Mouse (Mus musculus) mature B cell (primary cell): ENCODE results near the gene Oxct2a.

Experiments used
- in situ Hi-C: fragments of 300-500 bp; cut with MboI; formaldehyde crosslinking; loops from 2 replicates; pipeline ENCODE4 v1.14.3; 2019

Gene Oxct2a

DNA sequence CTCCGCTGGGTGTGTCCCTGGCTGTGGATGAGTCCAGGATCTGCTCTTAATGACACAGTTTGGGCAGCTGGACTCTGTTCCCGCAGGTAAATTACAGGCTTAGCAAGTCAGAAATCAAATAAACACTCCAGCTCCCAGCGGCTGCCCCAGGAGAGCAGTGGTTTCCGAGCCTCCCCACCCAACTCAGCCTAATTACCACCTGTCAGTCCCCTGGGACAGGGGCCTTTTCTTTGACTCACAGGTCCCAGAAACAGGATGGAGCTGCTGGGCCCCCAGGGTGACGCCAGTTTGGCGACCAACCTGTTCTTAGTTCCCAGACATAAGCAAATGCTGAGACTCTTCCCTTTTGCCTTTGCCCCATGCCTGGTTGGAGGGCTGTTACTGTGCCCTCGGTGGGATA lies 11.6 kb downstream of the Oxct2a start:
- in situ Hi-C loops: no loop called here

DNA sequence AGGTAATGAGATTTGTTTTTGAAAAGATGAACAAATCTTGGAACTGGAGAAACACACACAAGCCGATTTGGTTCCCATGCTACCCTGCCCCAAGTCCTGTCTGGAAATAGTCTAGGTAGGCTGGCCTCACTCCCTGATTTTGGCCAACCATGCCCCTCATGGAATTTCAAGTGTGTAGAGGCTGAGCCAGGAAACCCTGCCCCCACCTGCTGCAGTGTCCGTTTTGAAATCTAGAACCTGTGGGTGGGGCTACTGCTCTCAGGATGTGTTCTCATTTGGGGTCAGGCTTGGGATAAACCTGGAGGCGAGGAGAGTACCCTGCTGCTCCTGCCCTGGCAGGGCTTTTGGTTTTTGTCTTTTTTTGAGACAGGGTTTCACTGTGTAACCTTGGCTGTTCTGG lies 15.1 kb downstream of the Oxct2a start:
- in situ Hi-C loops: no loop called here

DNA sequence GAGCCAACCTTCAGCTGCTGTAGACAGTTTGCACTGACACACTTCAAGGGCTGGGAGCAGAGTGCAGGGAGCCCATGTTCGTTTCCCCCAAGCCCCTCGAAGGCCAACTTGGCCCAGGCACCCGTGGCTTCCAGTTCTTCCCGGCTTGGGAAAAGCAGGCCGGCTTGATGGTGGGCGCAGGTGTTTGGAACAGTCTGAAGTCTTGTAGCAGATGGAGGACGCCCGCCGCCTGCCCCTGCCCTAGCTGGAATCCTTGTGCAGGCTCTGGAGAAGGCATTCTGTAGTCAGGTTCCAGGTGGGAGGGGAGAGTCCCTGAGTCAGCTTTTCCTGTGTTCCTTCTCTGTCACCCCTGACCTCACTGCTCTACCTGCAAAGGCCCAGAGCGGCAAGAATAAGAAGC lies 16.4 kb downstream of the Oxct2a start:
- in situ Hi-C loops: no loop called here

DNA sequence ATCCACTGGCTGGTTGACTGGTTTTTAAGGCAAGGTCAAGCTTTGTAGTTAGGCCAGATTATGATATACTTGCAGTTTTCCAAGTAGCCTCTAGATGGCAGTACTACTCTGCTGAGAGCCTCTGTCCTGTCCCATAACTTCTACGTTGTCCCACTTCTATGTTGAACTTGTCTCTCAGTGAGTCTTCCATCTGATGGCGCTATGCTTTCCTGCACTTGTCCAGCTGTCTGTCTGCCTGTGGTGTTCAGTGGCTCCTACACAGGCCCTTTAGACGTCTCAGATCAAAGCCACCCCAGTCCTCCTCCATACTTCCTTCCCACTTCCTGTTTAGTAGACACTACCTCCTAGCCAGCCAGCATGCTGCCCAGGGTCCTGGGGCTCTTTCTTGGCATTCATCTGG lies 17.6 kb downstream of the Oxct2a start:
- in situ Hi-C loops: no loop called here

DNA sequence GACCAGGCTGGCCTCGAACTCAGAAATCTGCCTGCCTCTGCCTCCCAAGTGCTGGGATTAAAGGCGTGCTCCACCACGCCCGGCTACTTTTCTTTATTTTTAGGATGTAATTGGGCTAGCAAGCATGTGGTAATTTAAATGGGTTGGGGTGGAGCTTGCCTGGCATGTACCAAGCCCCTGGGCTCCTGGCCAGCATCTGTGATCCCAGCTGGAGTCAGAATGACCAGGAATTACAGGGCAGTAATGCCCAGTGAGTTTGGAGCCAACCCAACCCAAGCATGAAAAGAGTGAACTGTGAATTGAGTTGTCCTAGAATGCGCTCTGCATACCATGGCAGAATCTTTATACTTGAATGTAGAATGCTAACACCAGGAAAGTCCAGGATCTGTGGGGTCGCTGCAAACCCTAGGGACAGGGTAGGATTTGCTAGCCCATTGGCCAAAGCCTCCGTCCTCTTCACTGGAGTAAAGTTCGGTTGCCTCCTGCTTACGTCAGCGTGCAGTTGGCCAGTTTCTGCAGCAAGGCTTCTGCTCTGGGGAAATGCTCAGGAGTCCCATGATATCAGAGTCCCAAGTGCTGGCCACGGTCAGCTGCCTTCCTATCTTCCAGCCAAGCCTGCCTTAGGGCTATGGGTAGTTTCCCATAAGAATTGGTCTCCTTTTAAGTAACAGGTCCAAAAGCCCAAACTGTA lies 24.3 kb downstream of the Oxct2a start:
- in situ Hi-C loops: loop anchor here (25.0 kb wide), 1 partner anchor 613 kb away; the partner anchor contains the start of genes 4930535I16Rik, Mycbp and Rragc

DNA sequence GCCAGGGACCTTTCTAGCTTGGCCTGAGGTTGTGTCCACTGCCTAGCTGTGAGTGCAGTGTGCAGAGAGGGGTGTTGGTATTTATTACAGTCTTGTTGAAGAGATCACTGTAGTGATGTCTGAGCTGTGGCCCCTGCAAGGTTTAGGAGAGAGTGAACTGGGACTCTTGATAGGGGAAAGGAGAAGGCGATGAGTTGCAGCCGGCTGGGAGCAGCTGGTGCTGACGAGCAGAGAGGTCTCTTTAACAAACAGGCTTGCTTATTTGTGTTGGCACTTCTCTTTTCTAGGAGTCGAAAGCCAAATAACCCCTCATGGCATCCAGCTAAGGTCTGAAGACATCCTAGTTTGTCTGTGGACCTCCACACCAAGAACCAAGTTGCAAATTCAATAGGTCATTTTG lies 25.2 kb downstream of the Oxct2a start:
- in situ Hi-C loops: loop anchor here (25.0 kb wide), 1 partner anchor 614 kb away; the partner anchor contains the start of genes 4930535I16Rik, Mycbp and Rragc

DNA sequence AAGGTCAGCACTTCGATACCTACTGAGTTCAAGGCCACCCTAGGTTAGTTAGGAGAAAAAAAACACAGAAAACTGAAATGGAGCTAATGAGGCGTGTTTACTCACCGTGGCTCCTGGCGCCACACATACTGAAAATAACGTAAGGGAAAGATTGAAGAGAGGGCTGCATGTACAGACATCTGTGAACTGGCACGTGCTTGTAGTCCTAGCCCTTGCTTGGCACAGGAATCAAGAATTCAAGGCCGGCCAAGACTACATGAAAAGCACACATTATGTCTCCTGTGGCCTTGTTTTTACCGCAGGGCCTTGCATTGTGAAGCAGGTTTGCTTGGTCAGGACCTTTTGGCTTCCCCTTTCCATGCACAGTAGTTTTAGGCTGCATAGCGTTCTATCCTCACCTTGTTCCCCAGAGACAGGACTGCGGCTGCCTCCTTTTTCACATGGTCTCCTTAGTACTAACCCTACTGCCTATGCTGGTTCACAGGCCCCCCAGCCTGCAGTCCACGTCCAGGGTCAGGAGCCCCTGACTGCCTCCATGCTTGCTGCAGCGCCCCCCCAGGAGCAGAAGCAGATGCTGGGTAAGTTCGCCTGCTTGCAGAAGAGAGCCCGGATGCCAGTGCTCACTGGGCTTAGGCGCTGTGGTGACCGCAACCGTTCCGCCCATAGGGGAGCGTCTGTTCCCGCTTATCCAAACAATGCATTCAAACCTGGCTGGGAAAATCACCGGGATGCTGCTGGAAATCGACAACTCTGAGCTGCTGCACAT lies 26.1 kb downstream of the Oxct2a start:
- in situ Hi-C loops: loop anchor here (25.0 kb wide), 1 partner anchor 615 kb away; the partner anchor contains the start of genes 4930535I16Rik, Mycbp and Rragc

DNA sequence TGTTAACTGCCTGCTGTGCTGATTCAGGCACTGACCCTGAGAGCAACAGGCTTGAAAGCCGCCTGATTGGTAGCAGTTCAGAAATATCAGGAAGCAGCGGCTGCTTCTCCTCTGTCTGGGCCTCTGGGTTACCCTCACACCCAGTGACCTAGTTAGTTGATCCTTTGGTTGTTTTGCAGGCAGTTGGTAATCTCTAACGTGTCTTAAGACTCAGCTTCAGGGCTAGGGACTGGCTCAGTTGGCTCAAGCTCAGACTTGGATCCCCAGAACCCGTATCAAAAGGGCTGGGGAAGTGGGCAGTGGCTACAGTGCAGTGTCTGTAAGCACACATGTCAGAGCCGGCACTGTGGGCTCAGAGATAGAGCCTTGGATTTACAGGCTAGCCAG lies 27.3 kb downstream of the Oxct2a start:
- in situ Hi-C loops: loop anchor here (25.0 kb wide), 1 partner anchor 616 kb away; the partner anchor contains the start of genes 4930535I16Rik, Mycbp and Rragc

DNA sequence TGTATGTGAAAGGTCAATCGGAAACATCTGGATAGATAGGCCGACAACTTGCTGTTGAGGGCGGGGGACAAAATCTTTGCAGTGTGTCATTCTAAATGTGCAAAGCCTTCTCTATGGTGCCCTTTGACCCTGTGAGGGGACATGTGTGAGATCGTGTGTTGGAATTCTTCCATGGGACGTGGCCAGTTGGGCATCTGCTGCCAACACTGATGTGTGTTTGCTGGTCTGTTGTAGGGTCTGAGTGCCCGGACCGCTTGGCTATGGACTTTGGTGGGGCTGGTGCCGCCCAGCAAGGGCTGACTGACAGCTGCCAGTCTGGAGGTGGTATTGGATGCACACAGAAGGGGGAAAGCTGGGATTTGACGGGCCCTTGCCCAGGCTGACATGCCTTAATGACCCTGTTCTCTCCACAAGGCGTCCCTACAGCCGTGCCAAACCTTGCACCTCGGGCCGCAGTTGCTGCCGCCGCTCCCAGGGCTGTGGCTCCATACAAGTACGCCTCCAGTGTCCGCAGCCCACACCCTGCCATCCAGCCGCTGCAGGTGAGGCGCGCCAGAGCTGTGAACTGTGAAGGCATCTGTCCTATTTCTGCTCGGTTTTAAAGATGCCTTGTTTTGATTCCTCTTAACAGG lies 27.8 kb downstream of the Oxct2a start:
- in situ Hi-C loops: loop anchor here (25.0 kb wide), 1 partner anchor 617 kb away; the partner anchor contains the start of genes 4930535I16Rik, Mycbp and Rragc

DNA sequence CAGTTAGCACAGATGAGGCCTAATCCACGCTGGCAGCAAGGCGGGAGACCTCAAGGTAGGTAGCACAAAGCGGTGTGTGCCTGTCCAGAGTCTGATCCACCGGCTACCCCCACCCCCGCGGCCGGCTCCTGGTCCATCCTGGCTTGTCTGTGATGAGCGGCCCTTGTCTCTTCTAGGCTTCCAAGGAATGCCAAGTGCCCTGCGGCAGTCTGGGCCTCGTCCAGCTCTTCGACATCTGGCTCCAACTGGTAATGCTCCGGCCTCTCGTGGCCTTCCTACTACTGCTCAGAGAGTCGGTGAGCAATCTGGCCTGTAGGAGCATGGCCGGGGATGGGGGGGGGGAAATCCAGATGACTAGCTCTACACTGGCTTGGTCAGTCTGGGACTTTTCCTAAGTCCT lies 28.4 kb downstream of the Oxct2a start:
- in situ Hi-C loops: loop anchor here (25.0 kb wide), 1 partner anchor 617 kb away; the partner anchor contains the start of genes 4930535I16Rik, Mycbp and Rragc

DNA sequence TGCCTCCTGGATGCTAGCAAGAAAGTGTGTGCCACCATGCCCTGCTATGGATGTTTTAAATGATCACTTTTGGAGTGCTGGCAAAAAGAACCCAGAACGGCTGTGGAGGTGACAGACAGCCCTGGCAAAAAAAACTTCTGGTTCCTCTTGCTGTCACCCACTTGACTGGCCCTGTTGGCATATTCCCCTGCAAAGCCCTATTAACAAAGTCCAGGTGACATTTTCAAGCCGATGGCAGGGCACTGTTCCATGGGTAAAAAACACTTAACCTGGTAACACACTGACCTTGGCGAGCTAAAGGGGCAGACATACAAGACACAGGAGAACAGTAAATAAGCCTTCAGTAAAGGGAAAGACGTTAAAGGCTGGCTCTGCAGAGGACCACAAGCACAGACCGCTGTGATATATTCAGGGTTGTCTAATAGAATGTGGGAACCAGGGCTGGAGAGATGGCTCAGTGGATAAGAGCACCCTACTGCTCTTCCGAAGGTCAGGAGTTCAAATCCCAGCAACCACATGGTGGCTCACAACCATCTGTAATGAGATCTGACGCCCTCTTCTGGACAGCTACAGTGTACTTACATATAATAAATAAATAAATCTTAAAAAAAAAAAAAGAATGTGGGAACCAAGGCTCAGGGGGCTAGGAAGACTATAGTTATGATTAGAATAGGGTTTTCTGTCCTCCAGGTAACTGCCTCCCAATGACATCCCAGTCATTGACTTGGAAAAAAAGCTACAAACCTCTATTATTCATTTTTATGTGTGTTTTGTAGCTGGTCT lies 29.6 kb downstream of the Oxct2a start:
- in situ Hi-C loops: loop anchor here (25.0 kb wide), 1 partner anchor 618 kb away; the partner anchor contains the start of genes 4930535I16Rik, Mycbp and Rragc

DNA sequence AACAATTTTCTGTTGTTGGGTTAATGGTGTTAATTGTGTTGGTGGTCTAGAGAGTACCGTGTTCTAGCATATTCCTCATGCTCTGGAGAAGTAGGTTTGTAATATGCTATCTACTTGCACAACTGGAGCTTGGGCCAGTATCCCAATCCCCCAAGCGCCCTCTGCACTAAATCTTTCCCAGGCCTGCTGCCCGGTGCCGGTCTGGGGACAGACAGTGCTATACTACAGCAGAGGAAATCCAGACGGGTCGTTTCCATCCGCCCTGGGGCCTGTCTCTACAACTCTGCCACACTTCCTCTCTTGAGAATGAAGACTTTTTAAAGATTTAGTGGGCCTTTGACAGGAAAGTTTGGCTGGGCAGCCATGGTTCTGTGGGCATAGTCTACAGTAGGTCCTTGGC lies 30.4 kb downstream of the Oxct2a start:
- in situ Hi-C loops: loop anchor here (25.0 kb wide), 1 partner anchor 619 kb away; the partner anchor contains the start of genes 4930535I16Rik, Mycbp and Rragc

DNA sequence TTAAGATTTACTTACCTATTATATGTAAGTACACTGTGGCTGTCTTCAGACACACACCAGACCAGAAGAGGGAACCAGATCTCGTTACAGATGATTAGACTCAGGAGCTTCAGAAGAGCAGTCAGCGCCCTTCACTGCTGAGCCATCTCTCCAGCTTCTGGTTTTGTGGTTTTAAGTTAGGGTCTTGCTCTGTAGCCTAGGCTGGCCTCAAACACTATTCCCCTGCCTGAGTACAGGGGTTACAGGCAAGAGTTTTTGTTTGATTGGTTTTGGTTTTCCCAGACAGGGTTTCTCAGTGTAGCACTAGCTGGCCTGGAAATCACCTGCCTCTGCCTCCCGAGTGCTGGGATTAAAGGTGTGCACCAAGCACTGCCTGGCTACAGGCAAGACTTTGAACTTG lies 31.0 kb downstream of the Oxct2a start:
- in situ Hi-C loops: loop anchor here (25.0 kb wide), 1 partner anchor 620 kb away; the partner anchor contains the start of genes 4930535I16Rik, Mycbp and Rragc

DNA sequence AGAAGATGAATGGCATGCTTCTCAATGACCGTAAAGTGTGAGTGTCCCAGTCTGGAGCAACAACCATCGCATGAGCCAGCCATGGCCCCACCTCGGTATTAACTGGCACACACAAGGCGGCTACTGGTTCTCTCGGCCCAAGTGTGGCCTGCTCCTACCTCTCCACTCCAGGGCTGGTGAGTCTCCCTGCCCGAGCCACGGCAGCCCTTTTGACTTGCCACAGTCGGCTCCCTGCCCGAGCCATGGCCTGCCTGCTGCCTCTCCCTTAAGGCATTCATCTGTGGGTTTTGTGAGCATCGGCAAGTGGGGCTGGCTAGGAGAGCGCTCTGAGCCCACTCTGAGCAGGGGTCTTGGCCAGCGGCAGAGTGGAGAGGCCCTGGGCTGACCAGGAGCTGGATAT lies 34.4 kb downstream of the Oxct2a start:
- in situ Hi-C loops: loop anchor here (25.0 kb wide), 1 partner anchor 623 kb away; the partner anchor contains the start of genes 4930535I16Rik, Mycbp and Rragc

DNA sequence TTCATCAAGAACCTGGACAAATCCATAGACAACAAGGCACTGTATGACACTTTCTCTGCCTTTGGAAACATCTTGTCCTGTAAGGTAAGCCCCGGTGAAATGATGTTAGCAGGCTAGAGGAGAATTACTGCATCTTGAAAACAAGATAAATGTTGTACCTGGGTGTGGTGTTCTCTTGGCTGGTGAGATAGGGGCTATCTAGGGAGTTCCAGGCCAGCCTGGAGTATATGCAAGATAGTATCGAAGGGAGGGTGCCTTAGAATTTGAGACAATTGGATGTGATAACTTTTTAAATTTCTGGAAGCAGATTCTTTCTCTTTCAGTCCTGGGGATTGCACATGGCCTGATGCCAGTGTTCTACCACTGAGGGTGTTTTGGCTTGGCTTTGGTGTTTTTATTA lies 36.6 kb downstream of the Oxct2a start:
- in situ Hi-C loops: loop anchor here (25.0 kb wide), 1 partner anchor 626 kb away; the partner anchor contains the start of genes 4930535I16Rik, Mycbp and Rragc

DNA sequence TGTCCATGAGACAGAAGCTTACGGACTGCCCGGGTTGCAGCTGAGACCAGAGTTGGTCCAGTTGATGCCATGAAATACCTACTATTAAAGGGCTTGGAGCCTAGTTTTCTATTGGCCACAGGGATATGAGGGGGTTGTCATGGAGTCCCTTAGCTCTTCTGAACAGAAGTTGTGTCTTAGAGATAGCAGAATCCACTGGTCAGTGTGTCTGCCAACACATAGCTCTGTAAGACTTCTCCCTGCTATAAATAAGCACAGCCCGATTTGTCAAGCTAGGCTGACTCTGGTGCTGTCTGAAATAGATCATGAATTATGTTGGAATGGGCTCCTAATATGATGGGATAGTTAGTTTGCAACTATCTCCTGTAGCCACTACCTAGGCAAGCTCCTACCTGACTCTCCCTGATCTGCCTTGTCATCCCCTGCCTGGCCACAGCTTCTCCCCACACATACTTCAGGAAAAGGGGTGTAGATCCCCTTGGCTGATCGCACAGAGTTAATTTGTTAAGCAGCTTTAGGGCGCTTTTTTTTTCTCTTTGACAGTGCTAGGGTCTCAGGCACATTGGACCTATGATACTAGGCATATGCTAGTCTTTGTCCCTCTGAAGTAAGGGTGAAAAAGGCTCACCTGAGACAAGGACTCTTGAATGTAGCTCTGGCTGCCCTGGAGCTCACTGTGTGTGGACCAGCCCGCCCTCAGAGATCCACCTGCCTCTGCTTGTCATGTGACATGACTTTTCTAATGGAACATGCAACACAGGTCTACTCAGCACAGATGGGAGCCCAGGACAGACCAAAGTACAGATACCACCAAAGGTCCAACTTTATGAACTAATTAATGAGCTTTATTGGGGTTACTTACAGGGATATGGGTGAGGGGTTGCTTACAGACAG lies 38.5 kb downstream of the Oxct2a start:
- in situ Hi-C loops: loop anchor here (25.0 kb wide), 1 partner anchor 627 kb away; the partner anchor contains the start of genes 4930535I16Rik, Mycbp and Rragc

DNA sequence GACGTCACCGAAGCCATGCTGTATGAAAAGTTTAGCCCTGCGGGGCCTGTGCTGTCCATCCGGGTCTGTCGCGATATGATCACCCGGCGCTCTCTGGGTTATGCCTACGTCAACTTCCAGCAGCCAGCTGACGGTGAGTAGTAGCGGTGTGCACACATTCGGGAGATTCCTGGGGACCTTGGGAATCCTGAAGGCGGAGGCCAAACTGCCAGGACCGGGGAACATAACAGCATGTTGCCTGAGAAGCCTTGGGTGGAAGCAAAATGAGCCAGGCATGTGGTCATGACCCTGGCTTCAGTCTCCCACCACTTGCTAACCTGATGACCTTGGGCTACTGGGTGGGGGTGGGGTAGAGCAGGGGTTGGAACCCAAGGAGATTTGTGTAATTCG lies 39.8 kb downstream of the Oxct2a start:
- in situ Hi-C loops: loop anchor here (25.0 kb wide), 1 partner anchor 629 kb away; the partner anchor contains the start of genes 4930535I16Rik, Mycbp and Rragc

DNA sequence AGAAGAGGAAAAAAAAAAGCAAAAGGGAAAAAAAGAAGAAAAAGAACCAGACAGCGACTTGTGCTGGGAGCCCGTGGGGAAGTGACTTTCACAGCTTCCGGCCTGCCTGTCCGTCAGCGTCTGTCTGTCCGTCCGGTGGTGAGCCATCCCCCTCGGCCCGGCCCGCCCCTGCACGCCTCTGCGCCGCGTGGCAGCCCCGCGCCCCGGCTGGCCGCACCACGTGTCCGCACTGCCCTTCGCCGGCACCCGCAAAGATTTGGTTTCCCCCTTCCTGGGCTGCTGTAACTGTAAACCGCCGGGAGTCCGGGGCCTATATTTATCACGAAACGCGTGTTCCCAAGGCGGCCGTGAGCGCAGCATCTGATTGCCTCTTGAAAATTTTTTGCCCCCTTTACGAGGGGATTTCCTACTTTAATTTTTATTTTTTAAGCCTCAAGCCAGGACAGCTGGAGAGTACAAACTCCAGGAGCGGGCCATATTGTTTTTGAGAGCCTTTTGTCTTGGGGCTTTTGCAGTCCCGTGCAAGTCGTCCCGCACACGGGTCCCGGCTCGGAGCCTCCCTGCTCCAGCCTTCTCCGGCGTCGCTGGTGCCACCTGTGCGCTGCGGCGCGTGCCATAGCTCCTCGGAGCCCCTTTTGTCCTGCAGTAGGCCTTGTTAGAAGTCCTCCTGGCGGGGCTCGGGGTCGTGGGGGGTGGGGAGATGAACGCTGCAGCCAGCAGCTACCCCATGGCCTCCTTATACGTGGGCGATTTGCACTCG lies 40.3 kb downstream of the Oxct2a start:
- in situ Hi-C loops: loop anchor here (25.0 kb wide), 1 partner anchor 629 kb away; the partner anchor contains the start of genes 4930535I16Rik, Mycbp and Rragc

DNA sequence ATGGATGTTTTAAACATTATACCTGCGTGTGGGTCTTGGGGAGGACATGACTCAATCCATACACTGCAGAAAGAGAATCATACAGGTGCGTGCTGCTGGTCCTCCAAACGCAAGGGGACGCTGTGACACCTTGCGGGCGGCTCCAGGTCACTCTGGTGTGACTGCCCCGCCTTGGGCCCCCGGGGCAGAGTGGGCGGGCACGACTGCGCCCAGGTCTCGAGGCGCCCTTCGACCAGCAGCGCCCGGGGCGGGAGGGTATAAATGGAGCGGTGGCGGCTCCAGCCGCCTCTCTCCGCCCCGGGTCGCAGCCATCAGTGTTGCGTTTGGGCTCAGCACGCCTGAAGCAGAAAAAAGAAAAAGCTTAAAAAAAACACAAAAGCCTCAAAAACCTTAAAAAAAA lies 40.9 kb downstream of the Oxct2a start:
- in situ Hi-C loops: loop anchor here (25.0 kb wide), 1 partner anchor 630 kb away; the partner anchor contains the start of genes 4930535I16Rik, Mycbp and Rragc
